Mouse (Mus musculus) hindbrain, postnatal 0 days (tissue): ENCODE data around the gene Parp6. TPM values are rescaled to one million over a fixed set of nuclear protein-coding genes. Genes with fewer than 3 reads are reported as not detected.

Experiments used
- ATAC-seq: fragments of 200-750 bp; cut with Nextera tagmentation; 2 replicates; pipeline ENCODE4 v1.8.0; 2017; ENCODE audit warnings: mild to moderate bottlenecking, moderate TSS enrichment, moderate library complexity
- DNase-seq: peaks from one replicate; pipeline ENCODE4 v3.0.0-alpha.2; 2015; ENCODE audit warnings: low spot score
- H3K27ac ChIP-seq: fragments of 300-500 bp; sonication (generic); 2 replicates; pipeline ENCODE4 v1.5.1; 2014; ENCODE audit warnings: mild to moderate bottlenecking
- H3K27me3 ChIP-seq: fragments of 300-500 bp; sonication (generic); 2 replicates; pipeline ENCODE4 v1.6.1; 2014; ENCODE audit warnings: low read length, mixed read lengths; ENCODE audit not compliant: insufficient read depth
- H3K36me3 ChIP-seq: fragments of 300-500 bp; sonication (generic); 2 replicates; pipeline ENCODE4 v1.6.1; 2014; ENCODE audit warnings: low read length, mixed read lengths; ENCODE audit not compliant: insufficient read depth
- H3K4me1 ChIP-seq: fragments of 300-500 bp; sonication (generic); 2 replicates; pipeline ENCODE4 v1.6.1; 2014; ENCODE audit warnings: antibody characterized with exemption, low read length, mixed read lengths; ENCODE audit not compliant: insufficient read depth
- H3K4me2 ChIP-seq: fragments of 300-500 bp; sonication (generic); 2 replicates; pipeline ENCODE4 v1.6.1; 2014; ENCODE audit warnings: low read depth, mild to moderate bottlenecking, low read length, moderate library complexity, mixed read lengths
- H3K4me3 ChIP-seq: fragments of 300-500 bp; sonication (generic); 2 replicates; pipeline ENCODE4 v1.5.1; 2014; ENCODE audit warnings: low read length
- H3K9ac ChIP-seq: fragments of 300-500 bp; sonication (generic); replicated peaks from 2 replicates; pipeline ENCODE4 v1.6.1; 2014; ENCODE audit warnings: mild to moderate bottlenecking, low read length, moderate library complexity, mixed read lengths
- H3K9me3 ChIP-seq: fragments of 300-500 bp; sonication (generic); 2 replicates; pipeline ENCODE4 v1.6.1; 2016; ENCODE audit warnings: low read length, mixed read lengths
- CTCF ChIP-seq: IDR thresholded peaks from 2 replicates; pipeline ENCODE4 v1.5.1; 2016; ENCODE audit warnings: antibody characterized with exemption, control low read depth, low read depth
- WGBS: fragments of 180-500 bp; shearing (Covaris S2); extraction: QIAGEN DNeasy Blood & Tissue Kit; methylation state at CpG from one replicate; pipeline ENCODE4 v1.1.7; 2014; 5-methylcytosine and 5-hydroxymethylcytosine counted together
- polyA plus RNA-seq: library from polyadenylated mRNA; unstranded; fragments of >200 nt; fragmentation: Nextera tagmentation; extraction: Ambion mirVana; gene quantifications from 2 replicates; pipeline ENCODE4 v1.2.1, GENCODE M21; 2015
- total RNA-seq: library from RNA; depleted of rRNA; stranded (reverse); fragments of >200 nt; gene quantifications from 2 replicates; pipeline ENCODE4 v1.2.3, GENCODE M21; 2014

Parp6 gene
- total and polyA plus RNA-seq, 2 experiments from 2014 or later = 123 to 156 TPM

DNA sequence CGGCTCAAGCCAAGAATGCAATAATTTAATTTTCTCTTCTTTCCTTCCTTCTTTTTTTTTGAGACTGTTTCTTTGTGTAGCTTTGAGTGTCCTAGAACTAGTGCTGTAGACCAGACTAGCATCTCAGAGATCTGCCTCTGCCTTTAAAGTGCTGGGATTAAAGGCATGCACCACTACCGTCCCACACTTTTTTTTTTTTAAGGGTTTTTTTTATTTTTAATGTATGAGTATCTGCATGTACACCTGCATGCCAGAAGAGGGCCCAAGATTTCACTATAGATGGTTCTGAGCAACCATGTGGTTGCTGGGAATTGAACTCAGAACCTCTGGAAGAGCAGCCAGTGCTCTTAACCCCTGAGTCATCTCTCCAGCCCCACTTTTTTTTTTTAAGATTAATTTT is 1.3 kb upstream of the Parp6 start:
- H3K27me3 ChIP-seq = no peaks in the 10 kb centered on the region
- no peak overlapping the region for H3K4me3 ChIP-seq
- no peak for ATAC-seq
- peaks cover 6% of the 10 kb centered on the region; the same call in 1 of the 2 replicates for H3K4me1 ChIP-seq
- no peak overlapping the region for H3K9ac ChIP-seq
- DNase-seq = no peak
- no peaks in the 10 kb centered on the region for H3K9me3 ChIP-seq
- WGBS = 78% methylated on average over 2 of the region's 2 CpGs
- H3K27ac ChIP-seq = no peak overlapping the region
- no peak overlapping the region for H3K4me2 ChIP-seq
- no peaks in the 10 kb centered on the region for H3K36me3 ChIP-seq
- TF ChIP-seq CTCF = no peak

DNA sequence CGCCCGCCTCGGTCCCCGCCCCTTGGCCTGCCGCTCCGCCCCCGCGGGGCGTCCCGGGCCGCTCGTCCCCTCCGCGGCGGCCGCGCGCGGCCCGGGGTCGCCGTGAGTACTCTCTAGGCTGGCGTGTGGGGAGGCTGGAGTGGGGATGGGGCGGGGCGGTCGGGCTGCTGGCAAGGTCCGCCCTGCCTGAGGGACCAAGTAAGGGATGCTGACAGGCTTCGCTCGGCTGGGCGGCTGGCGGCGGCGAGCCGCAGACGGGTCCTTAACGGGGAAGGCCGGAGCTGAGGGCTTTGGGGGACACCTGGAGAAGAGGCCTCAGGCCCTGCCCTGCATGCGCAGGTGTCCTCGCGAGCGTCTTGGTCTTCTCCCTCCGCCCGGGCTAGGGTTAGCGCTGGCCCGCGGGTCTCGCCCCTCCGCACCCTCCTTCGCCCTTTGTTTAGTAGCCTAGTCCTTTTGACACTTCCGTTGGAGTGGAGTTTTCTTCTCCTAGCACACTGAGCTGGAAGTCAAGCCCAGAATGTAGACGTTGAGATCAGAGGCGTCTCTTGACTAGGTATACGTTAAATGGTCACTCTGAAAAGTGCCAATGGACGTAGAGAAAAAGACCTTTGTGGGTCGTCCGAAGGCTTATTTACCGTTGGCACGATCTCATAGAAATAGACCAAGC is 356 bp downstream of the Parp6 start:
- DNase-seq (no peak), ATAC-seq (no peak; the same call in 1 of the 2 replicates)
- Histone ChIP-seq H3K4me1 (peaks cover 6% of the 10 kb centered on the region; the same call in 1 of the 2 replicates), H3K9me3 (no peaks in the 10 kb centered on the region), H3K4me2 (peak overlapping the region; percentile 72), H3K27me3 (no peaks in the 10 kb centered on the region), H3K4me3 (peak overlapping the region; percentile 72), H3K36me3 (peaks cover 3% of the 10 kb centered on the region; the same call in 1 of the 2 replicates), H3K9ac (peak overlapping the region; percentile 66), H3K27ac (peak overlapping the region; percentile 87)
- TF ChIP-seq CTCF = no peak
- WGBS = under 1% methylated on average over 57 of the region's 58 CpGs

DNA sequence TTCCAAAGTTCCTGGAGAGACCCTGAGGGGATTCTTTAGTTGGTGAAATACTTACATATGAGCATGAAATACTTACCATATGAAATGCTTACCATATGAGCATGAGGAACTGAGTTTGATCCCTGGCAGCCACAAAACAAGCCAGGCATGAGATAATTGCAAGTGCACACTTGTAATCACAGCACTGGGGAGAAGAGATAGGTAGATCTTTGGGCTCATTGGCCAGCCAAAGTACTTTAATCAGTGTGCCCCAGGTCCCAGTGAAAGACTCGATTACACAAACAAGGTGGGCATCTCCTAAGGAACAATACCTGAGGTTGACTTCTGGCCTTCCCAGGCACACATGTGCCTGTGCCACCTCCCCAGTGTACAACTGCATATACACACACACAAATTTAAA is 21.3 kb downstream of the Parp6 start:
- H3K9me3 ChIP-seq = no peaks in the 10 kb centered on the region
- H3K4me1 ChIP-seq = no peaks in the 10 kb centered on the region
- ATAC-seq = no peak
- 90% methylated on average over 1 of the region's 1 CpGs for WGBS
- DNase-seq = no peak
- no peak for TF ChIP-seq CTCF
- no peak overlapping the region for H3K4me2 ChIP-seq
- no peak overlapping the region for H3K9ac ChIP-seq
- H3K27me3 ChIP-seq = no peaks in the 10 kb centered on the region
- no peak overlapping the region for H3K4me3 ChIP-seq
- no peak overlapping the region for H3K27ac ChIP-seq
- peaks cover 60% of the 10 kb centered on the region for H3K36me3 ChIP-seq

DNA sequence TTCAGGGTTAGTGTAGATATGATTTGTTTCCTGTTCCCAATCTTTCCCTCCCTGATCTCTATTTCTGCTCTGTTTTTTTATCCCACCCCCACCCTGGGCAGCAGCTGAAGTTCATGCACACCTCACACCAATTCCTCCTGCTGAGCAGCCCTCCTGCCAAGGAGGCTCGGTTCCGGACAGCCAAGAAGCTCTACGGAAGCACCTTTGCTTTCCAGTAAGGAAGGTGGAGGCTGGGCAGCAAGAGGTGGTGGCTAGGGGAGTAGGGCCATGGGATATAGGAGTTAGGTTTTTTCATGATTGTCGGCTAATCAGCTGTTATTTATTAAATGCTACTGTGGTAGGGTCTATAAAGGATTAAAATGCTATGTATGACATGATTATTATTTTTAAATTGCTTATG is 22.9 kb downstream of the Parp6 start:
- no peak for TF ChIP-seq CTCF
- Histone ChIP-seq H3K36me3 (peaks cover 50% of the 10 kb centered on the region), H3K4me1 (no peaks in the 10 kb centered on the region), H3K4me3 (no peak overlapping the region), H3K9ac (no peak overlapping the region), H3K27ac (no peak overlapping the region), H3K4me2 (no peak overlapping the region), H3K27me3 (no peaks in the 10 kb centered on the region), H3K9me3 (no peaks in the 10 kb centered on the region)
- ATAC-seq (no peak), DNase-seq (no peak)
- 85% methylated on average over 4 of the region's 4 CpGs for WGBS

DNA sequence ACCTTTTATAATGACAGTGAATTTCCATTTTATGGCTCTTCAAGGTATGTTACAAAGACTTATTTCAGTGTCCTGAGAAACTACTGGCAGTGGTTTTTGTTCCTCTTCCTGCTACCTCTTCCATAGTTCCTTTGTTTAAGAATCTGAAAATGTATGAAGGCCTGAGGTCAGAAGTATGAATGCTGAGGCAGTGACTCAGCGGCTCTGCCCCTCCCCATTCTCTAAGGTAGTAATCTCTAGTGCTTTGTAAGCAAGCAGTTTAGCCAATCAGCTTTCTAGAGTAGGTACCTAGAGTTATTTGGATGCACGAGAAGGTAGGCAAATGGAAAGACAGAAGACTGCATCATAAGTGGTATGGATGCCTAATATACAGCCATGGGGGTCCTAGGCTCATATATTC is 24.2 kb downstream of the Parp6 start:
- Histone ChIP-seq H3K4me1 (no peaks in the 10 kb centered on the region), H3K9ac (no peak overlapping the region), H3K9me3 (no peaks in the 10 kb centered on the region), H3K27me3 (no peaks in the 10 kb centered on the region), H3K4me3 (no peak overlapping the region), H3K36me3 (peaks cover 43% of the 10 kb centered on the region), H3K27ac (no peak overlapping the region), H3K4me2 (no peak overlapping the region)
- TF ChIP-seq CTCF = no peak
- DNase-seq (no peak), ATAC-seq (no peak)
- 78% methylated on average over 2 of the region's 2 CpGs for WGBS

DNA sequence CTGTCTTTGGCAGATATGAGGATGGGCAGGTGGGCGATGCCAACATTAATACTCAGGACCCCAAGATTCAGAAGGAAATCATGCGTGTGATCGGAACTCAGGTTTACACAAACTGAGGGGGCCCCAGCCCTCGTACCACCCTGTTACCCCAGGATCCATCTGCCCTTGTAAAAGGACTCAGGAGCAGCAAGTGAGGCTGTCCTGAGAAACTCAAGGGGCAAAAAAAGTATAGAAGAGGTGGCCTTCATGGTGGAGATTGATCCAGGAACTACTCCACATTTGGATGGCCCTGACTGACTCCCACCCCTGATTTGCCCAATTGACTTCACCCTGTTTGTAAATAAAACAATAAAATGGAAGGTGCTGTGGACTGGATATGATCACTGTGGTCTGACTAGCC is 32.8 kb downstream of the Parp6 start:
- no peak for ATAC-seq
- Histone ChIP-seq H3K9me3 (no peaks in the 10 kb centered on the region), H3K27me3 (no peaks in the 10 kb centered on the region), H3K27ac (no peak overlapping the region), H3K36me3 (peaks cover 32% of the 10 kb centered on the region), H3K4me2 (no peak overlapping the region), H3K4me3 (no peak overlapping the region), H3K9ac (no peak overlapping the region), H3K4me1 (no peaks in the 10 kb centered on the region)
- WGBS = 97% methylated on average over 4 of the region's 4 CpGs
- no peak for DNase-seq
- no peak for TF ChIP-seq CTCF

DNA sequence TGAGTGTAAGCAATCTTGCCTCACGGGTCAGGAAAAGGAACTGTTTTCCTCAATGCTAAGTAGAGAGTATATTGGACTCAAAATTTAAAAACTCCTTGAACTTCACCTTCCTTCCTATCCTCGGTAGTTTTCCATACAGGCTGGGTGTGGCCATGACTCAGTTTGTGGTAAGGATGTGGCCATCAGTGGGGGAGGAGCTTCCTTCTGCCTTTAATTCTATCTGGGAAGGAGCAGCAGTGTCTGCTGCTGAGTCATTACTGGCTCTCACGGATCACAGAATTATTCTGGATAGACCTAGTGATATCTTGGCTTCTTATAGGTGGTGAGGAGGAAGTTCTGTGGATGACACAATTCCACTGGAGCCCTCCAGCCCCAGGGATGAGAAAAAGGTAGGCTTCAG is 36.3 kb downstream of the Parp6 start:
- Histone ChIP-seq H3K4me1 (peaks cover 7% of the 10 kb centered on the region), H3K9me3 (no peaks in the 10 kb centered on the region), H3K9ac (no peak overlapping the region), H3K36me3 (peaks cover 28% of the 10 kb centered on the region), H3K27me3 (no peaks in the 10 kb centered on the region), H3K4me2 (no peak overlapping the region), H3K4me3 (no peak overlapping the region), H3K27ac (no peak overlapping the region)
- TF ChIP-seq CTCF = no peak
- 31% methylated on average over 3 of the region's 3 CpGs for WGBS
- DNase-seq (no peak), ATAC-seq (no peak)
